Mouse (Mus musculus) thymus, postnatal 4 days (tissue): Measurements from ENCODE around the gene Ccpg1os.

ENCODE experiments used
- DNase-seq: peaks from one replicate; pipeline ENCODE4 v3.0.0; 2021

The Ccpg1os gene

DNA sequence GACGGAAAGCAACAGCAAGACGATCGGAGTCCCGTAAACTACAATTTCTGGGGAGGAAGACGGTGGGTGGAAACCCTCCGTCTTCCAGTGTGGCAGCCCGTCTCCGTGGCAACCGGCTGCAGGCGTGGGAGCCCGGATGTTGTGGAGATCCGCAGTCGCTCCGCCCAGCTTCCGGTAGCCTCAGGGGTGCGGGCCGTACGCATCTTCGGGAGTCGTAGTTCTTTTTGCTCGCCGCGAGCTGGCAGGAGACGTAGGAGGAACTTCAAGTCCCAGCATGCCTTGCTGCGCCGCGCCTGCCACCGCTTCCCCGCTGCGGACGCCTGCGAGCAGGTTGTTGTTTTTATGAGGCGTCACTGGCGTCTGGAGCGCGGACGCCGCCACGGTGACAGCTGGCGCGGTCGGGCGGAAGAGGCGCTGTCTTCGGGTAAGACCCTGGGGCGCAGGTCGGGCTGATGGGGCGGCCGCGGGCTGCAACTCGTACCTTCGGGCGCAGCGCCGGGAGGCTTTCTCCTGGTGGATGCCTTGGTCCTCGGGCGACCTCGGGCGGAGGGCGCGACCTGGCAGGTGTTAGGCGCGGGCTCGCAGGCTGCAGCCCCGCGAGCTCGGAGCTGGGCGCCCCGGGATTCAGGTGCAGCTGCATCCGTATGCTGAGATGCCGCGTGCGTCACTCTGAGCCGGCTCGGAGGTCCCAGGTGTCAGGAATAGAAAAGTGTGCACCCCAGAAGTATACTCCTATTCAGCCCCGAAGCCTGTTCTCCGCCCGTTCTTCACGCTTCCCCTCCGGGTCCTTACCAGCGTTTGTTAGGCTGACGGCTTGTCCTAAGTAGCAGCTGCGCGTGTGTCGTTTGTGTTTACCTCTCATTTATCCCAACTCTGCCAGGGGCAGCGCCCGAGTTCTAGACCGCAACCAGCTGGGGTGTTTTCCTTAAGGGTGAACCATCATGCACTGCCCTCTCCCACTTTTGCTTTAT, at the start of gene Ccpg1os, which contains the start of gene Ccpg1:
Gene Ccpg1os (minus strand): TSS at position 133 of the 971 bp plus-strand sequence.
Gene Ccpg1 (plus strand): TSS at position 180 of the 971 bp plus-strand sequence.
- DNase-seq, result peak; percentile 96

DNA sequence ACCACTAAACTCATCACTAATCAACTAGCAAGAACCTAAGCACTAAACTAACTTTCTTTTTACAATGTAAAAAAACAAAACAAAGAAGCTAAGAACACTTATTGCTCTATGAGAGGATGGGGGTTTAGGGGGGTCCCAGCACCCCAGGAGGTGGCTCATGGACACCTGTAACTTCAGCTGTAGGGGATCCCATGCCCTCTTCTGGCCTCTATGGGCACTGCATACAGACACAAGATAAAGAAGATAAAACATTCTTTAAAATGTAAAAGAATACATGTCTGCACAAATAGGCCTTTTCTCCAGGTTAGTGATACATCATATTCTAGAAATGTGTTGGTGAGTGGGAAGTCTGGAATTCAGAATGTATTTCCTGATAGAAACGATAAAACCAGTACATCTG, 48.2 kb upstream of the Ccpg1os start:
- DNase-seq, result no peak

DNA sequence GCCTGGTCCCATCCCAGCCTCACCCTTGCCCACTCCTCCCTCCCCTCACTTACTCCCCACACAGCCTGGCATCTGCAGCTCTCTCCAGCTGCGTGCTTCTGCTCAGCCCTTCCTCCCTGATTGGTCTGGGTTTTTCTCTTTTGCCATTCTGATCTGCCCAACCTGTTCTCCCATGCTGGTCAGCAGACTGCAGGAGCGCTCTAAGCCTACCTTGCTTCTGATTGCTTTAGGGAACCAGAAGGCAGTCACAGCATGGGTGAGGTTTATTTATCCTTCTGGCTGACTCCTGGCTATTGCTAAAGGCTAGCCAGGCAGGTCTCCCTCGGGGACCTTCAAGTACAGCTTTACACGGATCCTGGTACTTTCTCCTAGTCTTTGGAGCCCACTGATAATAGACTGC, 46.2 kb upstream of the Ccpg1os start:
- DNase-seq, result no peak

DNA sequence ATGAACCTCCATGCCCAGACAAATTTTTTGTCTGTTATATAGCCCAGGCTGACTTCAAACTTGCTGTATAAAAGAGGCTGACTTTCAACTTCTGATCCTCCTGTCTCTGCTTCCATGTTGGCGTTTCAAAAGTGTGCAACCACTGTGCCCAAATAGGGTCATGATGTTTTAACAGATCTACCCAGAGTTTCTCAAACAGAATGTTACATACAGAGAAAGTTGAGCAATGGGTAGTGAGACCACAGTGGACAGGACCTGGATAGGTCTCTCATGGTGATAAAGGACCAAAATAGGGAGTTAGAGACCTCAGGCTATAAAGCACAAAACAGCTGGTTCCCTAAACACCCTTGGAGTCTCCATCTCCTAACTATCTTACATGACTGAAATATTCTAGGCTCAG, 45.3 kb upstream of the Ccpg1os start:
- no peak for DNase-seq

DNA sequence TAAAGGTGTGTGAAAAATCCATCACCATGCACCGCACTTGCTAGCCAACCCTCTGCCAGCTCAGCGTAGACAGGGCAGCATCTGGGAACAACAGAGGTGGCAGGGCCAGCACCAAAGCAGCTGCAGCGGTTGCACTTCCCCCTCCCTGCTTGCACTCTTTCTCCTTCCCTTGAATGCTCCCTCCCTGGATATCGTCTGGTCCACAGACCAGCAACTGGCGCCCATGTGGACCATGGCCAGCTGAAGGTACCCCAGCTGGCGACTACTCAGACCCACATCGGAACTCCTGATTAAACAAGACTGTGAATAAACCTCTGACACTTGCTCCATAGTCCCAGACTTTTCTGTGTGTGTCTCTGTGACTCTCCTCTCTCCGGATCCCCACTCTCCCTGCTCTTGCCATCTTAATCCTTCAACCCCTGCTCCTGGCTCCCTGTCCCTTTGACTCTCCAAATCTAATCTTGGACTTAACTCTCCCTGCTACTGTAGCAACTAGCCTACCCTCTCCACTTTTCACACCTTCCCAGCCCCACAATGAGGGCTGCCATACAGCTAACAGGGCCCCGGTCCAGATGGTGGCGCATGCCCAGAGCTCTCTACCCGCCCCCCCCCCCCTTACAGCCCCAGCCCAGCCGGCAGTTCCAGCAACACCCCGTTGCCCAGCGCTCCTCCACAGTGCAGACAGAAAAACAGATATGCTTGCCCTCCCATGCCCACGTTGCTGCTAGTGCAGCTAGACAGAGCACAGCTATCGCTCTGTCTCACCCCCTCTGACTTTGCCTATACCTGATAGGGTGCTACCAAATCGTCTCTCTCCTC, 40.8 kb upstream of the Ccpg1os start:
- no peak for DNase-seq

DNA sequence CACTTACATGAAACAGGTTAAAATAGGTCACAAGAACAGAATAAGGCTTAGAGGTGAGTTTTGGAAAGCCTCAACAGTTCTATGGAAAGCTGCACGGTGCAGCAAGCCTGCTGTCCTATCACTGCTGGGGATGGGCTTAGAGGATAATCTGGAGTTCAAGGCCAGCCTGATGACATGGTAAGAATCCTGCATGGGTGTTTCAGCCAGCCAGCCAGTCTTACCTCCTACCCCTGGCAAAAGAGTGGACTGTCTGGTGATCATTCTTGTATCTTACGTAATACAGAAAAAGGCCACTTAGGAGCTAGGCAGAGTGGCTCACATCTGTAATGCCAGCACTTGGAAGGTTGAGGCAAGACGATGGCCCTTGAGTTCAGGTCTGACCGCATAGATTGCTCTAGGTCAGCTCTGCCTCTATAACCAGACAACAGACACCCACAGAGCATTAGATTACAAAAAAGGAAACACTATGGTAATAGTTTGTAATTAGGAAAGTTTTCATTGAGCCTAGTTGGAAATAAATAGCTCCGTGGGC, 35.5 kb upstream of the Ccpg1os start:
- no peak for DNase-seq

DNA sequence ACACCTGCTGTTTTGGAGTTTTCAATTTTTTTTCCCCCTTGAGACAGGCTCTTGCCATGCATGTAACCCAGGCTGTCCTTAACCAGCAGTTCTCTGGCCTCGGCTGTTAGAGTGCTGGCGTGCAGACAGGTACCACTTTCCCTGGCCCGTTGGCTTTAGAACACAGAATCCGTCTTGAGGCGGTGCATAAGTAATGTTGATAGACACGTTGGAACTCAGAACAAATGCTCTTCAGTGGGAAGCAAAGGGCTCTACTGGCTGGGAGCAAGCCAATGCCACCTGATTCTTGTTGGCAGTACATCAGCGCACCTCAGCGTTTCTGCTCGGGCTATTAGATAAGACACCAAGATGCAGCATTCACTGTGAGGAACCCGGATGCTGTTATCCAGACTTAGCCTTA, 34.7 kb upstream of the Ccpg1os start:
- no peak for DNase-seq

DNA sequence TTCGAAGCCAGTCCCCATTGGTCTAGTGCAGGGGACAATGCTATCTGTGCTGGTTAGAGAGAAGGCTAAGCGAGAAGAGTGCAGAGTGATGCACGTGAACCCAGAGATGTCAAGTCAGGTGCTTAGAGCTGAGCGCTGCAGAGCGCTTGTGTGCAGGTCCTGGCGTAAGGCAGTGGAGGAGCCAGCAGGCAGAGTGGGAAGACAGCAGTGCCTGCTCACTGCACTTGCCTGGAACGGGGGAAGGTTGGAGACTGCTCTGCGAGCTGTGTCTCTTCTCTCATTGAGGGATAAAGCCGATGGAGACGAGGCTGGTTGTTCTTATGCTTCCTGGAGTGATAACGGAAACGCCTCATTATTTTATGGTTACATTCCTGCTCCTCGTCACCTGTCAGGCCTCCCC, 29.5 kb upstream of the Ccpg1os start:
- no peak for DNase-seq

DNA sequence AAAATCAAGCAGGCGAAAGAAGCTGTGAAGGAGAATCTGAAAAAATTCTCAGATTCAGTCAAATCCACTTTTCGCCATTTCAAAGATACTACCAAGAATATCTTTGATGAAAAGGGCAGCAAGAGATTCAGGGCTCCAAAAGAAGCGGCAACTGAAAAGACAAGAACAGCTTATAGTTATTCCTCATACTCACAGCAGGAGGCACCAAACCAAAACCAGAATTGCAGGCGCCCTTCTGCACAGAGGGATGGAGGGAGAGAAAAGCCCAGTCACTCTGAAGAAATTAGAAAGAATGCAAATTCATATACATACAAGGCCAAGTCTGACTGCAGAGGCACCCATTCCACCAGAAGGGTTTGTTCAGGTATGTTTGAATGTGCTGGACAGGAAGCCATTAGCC, 27.4 kb upstream of the Ccpg1os start:
- DNase-seq, result no peak

DNA sequence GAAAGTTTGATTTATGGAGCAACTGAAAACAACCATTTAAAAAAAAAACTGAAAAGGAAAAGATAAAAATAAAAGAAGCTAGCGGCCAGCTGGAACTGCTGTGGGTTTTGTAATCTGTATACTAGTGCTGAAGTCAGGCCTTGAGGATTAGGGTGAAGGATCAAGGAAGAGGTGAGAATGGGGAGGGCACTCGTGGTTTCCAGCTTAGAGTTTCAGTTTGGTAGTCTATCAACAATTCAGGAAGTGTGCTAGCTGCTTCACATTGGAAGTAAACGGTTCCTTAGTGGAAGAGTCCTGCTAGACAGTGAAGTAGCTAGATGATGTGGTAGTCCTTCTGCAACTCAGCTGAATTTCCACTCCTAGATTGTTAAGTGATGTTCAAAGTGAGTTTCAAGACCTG, 23.2 kb upstream of the Ccpg1os start:
- DNase-seq, result no peak

DNA sequence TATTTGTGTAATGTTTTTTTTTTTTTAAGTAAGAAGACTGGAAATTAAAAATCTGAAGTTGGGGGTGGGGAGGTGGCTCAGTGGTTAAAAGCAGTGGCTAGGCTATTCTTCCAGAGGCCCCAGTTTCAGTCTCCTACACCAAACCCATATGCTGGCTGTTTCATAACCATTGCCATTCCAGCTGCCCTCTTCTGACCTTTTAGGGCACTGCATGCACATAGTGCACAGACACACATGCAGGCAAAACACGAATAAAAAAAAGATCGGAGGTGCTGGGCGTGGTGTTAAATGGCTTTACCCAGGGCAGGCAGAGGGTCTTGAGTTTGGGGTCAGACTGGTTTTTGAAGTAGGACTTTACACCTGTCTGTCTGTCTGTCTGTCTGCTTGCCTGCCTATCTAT, 21.0 kb upstream of the Ccpg1os start:
- peak; percentile 50 for DNase-seq

DNA sequence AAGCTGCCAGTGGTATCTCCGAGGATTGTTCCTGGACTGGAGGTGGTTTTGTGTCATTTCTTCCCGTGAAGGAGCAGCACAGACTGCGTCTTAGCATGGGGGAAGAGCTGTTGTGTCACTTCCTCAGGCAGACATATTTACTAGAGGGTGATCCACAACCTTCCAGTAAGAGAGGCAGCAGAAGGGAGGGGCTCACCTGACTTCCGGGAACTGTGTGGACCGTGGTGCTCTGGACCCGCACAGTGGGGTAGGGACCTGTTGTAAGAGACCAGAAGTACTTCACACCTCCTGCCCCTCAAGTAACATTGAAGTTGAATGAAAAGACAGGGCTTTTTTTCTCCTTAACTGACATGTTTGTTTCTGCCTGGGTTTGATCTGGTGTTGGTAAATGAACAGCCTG, 19.9 kb upstream of the Ccpg1os start:
- no peak for DNase-seq

DNA sequence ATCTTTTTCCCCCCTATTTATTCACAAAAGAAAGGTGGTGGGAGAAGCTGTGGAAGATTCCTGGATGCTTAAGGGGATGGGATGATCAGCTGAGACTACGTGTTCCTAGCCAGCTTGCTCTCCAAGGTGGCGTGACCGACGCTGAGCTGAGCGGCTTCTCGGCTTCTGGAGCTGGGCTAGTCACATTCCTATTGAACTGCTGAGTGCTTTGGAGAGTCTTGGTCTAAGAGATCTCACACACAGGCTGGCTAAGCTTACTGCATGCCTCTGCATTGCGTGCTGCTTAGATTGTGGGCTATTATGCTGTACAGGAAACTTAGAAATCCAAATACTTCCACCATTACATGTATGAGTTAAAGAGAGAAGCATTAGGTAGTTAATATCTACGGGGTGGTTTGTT, 18.9 kb upstream of the Ccpg1os start:
- DNase-seq, result no peak

DNA sequence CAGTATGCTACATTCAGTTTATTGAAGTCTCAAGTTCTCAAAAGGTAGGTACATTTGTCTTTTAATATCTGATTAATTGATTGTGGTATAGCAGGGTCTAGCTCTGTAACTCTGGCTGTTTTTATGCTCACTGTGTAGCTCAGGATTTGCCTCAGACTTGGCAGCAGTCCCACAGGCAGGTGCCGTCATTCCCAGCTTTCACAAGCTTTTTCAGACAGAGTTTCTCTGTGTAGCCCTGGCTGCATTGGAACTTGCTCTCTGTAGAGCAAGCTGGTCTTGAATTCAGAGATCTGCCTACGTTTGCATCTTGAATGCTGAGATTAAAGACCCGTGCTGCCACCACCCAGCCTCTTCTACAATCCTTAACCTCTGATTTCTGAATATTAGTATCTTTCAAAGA, 17.0 kb upstream of the Ccpg1os start:
- no peak for DNase-seq

DNA sequence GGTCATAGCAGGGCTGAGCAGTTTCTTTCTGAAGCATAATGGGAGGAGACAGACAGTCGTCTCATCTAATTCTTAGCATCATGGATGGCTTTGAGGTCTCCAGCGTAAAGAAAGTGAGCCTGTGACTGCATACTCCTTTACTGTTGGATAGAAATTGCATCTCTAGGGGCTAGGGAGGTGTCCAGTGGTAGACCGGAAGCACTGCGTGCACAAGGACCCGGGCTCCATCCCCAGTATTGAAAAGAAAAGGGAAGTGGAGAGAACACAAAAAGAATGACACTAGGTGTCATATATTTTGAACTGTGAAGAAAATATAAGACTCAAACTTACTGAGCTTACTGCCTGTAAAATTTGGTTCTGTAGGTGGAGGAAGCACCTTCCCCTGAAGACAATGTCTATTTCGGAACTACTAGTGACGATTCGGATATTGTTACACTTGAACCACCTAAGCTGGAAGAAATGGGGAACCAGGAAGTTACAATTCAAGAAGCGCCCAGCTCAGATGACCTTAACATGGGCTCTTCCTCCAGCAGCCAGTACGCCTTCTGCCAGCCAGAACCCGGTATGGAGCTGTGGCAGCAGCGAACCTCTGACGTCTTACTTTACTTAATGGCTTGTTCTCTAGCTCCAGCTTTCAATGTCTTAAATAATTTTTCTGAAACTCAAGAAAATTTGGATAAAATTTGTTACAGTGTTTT, 16.3 kb upstream of the Ccpg1os start:
- no peak for DNase-seq

DNA sequence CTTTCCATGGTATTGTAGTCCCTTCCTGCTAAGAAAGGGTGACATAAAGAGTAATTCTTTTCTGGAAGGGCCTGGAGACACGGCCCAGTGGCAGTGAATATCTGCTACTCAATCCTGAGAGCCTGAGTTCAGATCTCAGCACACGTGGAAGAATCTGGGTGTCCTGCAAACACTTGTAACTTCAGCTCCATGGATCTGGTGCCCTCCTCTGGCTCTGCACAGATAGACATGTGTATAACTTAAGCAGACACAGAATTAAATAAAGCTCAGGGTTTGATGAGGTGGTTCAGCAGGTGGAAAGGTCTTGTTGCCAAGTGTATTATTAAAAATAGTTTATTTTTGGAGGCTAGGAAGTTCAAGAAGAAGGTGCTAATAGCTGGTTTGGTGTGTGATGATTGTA, 15.3 kb upstream of the Ccpg1os start:
- no peak for DNase-seq

DNA sequence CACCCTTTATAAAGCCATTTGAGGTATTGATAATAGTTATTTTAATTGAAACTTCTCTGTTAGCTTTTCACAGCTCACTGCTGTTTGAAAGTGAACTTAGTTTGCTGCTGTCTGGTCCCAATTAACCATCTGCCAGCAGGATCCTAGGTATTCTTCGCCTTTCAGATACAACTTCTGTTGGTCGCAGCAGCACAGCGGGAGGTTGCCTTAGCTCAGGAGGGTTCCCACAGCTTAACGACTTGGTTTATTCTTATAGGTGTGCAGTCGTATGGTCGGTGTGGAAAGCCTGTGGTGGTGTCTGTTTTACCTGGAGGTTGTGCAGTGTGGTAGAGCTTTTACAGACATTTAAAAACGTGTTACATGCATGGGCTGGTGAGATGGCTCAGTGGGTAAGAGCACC, 11.6 kb upstream of the Ccpg1os start:
- no peak for DNase-seq

DNA sequence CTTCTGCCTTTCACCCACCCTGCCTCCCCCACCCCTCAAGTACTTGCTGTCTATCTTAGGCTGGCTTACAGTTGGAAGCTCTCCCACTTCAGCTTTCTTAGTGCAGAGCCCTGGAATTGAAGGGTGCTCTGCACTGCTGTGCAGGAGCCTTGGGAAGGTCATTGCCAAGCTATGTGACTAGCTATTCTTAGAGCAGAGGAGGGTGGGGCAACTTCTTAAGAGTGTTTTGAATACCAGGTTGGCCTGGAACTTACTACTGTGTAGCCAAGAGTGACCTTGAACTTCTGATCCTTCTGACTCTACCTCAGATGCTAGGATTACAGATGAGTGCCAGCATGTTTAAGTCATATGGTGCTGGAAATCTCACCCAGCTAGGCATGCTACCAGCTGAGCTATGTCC, 11.0 kb upstream of the Ccpg1os start:
- DNase-seq, result no peak

DNA sequence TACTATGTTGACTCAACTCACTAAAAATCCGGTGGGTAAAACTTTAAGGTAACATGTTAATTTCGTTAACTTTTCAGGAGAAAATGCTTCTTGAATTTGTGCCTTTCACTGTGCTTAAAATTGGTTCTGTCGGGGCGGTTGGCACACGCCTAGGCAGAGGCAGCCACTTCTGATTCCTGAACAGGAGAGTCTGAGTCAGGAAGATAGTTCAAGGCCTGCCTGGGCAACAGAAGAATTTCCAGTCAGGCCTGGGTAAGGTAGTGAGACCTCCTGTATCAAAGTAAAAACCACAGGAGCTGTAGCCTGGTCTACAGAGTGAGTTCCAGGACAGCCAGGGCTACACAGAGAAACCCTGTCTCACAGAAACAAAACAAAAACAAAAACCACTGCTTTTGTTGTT, 7.4 kb upstream of the Ccpg1os start:
- no peak for DNase-seq

DNA sequence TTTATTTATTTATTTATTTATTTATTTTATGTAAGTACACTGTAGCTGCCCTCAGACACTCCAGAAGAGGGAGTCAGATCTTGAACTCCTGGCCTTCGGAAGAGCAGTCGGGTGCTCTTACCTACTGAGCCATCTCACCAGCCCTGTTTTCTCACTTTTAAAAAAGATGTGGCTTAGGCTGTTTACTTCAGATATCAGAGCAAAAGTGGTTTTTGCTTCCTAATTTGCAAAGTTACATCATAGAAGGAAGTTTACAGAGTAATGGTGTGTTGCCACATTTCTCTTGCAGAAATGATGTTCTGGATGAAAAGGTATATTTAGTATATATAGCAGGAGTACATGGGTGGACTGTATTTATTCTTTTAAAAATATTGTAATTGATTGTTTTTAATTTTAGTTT, 6.2 kb upstream of the Ccpg1os start:
- no peak for DNase-seq

DNA sequence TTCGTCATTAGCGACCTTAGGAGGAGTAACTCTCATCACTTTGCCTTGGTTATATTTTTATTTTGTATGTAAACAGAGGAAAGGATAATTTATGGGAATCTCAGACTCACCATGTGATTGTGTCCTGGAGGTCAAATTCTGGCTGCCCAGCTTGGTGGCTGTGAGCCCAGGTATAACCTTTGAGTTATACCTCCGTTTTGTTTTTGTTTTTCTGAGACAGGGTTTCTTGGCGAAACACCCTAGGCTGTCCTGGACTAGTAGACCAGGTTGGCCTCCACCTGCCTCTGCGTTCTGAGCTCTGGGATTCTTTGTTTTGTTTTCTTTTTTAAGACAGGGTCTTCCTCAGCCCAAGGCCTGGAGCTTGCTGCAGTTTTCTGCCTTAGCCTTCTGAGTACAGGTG, 3.5 kb upstream of the Ccpg1os start:
- no peak for DNase-seq

DNA sequence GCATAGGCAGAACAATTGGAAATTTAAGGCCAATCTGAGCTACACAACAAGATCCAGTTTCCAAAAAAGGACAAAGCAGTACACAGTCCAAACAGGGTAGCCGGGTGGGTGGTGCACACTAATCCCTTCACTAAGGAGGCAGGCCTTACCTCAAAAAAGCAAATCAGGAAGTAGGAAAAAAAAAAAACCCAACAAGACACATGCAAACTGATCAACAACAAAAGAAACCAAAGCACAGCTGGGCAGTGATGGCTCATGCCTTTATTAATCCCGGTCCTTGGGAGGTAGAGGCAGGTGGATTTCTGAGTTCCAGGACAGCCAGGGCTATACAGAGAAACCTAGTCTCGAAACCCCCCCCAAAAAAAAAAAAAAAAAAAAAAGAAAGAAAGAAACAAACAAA, 2.5 kb upstream of the Ccpg1os start:
- DNase-seq, result no peak

DNA sequence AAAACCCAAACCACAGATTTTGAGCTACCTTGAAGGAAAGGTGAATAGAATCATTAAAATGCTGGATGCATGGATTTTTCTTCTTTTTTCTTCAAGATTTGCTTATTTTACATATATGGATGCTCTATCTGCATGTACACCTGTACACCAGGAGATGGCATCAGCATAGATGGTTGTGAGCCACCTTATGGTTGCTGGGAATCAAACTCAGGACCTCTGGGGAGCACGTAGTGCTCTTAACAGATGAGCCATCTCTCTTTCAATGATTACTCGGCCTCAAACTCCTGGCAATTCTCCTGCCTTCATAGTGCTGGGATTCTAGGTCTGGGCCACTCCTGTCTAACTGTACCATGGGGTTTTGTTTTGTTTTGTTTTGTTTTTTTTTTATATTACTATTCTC, 2.1 kb downstream of the Ccpg1os start:
- no peak for DNase-seq
